Mouse (Mus musculus) intestine, embryonic 16.5 days (tissue): ENCODE data around the gene Slc8b1. TPM values are rescaled to one million over a fixed set of nuclear protein-coding genes. Genes with fewer than 3 reads are reported as not detected.
A peak's percentile ranks its signal among the peaks of the same experiment; 100 is the strongest.

Experiments
- ATAC-seq: fragments of 200-750 bp; cut with Nextera tagmentation; 2 replicates; pipeline ENCODE4 v1.8.0; 2017; ENCODE audit warnings: moderate TSS enrichment, moderate library complexity
- H3K27ac ChIP-seq: fragments of 300-500 bp; sonication (generic); 2 replicates; pipeline ENCODE4 v1.5.1; 2014; ENCODE audit warnings: mild to moderate bottlenecking, low read length
- H3K27me3 ChIP-seq: fragments of 300-500 bp; sonication (generic); replicated peaks from 2 replicates; pipeline ENCODE4 v1.6.1; 2014; ENCODE audit warnings: low read length, control low read depth, mixed read lengths; ENCODE audit not compliant: control insufficient read depth, insufficient read depth
- H3K36me3 ChIP-seq: fragments of 300-500 bp; sonication (generic); 2 replicates; pipeline ENCODE4 v1.6.1; 2014; ENCODE audit warnings: low read length, control low read depth; ENCODE audit not compliant: control insufficient read depth, insufficient read depth
- H3K4me1 ChIP-seq: fragments of 300-500 bp; sonication (generic); 2 replicates; pipeline ENCODE4 v1.6.1; 2014; ENCODE audit warnings: low read length, control low read depth, mixed read lengths; ENCODE audit not compliant: control insufficient read depth, insufficient read depth
- H3K4me2 ChIP-seq: fragments of 300-500 bp; sonication (generic); 2 replicates; pipeline ENCODE4 v1.6.1; 2014; ENCODE audit warnings: low read depth, low read length, control low read depth
- H3K4me3 ChIP-seq: fragments of 300-500 bp; sonication (generic); 2 replicates; pipeline ENCODE4 v1.5.1; 2014; ENCODE audit warnings: mild to moderate bottlenecking, low read length
- H3K9ac ChIP-seq: fragments of 300-500 bp; sonication (generic); 2 replicates; pipeline ENCODE4 v1.6.1; 2014; ENCODE audit warnings: low read depth, low read length
- H3K9me3 ChIP-seq: fragments of 300-500 bp; sonication (generic); 2 replicates; pipeline ENCODE4 v1.6.1; 2016; ENCODE audit warnings: low read length, control low read depth; ENCODE audit not compliant: control insufficient read depth
- WGBS: fragments of 180-500 bp; shearing (Covaris S2); extraction: QIAGEN DNeasy Blood & Tissue Kit; methylation state at CpG from one replicate; pipeline ENCODE4 v1.1.7; 2014; 5-methylcytosine and 5-hydroxymethylcytosine counted together
- polyA plus RNA-seq: library from polyadenylated mRNA; unstranded; fragments of >200 nt; fragmentation: Nextera tagmentation; extraction: Ambion mirVana; gene quantifications from 2 replicates; pipeline ENCODE4 v1.2.1, GENCODE M21; 2015

Slc8b1 gene
- 6.9 and 7.6 TPM in 2 replicates for polyA plus RNA-seq

DNA sequence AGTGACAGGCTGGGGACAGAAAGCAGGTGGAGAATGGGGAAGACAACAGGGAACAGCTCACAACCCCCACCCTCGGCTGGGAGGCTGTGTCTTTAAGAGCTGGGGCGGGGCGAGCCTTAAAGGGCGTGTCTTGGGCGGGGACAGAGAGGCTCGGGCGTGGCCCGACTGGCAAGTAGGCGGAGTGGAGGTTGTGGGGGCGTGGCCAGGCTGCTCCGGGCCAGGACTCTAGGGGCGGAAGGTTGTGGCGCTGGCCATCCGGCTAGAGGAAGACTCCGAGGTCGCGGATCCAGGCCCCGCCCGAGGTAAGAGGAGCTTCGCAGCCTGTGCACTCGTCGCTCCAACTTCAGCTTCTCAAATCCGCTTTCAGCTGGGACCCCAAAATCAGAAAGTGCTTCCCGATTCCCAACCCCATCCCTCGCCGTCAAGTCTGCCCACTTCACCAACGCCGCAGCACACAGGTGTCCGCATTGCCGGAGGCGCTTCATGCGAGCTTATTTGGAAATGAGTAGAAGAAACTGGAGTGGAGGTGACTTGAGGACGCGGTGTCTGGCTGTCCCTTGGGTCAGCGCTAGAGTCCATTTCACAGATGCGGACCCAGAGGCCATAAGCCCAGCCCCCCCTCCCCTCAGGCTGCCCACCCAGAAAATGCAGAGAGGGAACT, at the start of gene Slc8b1:
TSS of gene Slc8b1 (plus strand) at position 187 of the 661 bp plus-strand sequence.
- Histone ChIP-seq H3K4me2 (peak within 1 kb of the TSS; percentile 84), H3K4me3 (peak within 1 kb of the TSS; percentile 59), H3K27ac (no peak within 1 kb of the TSS; the same call in 1 of the 2 replicates), H3K27me3 (no peaks in the 10 kb centered on the region), H3K9me3 (no peaks in the 10 kb centered on the region), H3K36me3 (no peaks in the 10 kb centered on the region), H3K4me1 (peaks cover 39% of the 10 kb centered on the region), H3K9ac (peak within 1 kb of the TSS; percentile 65)
- WGBS: under 1% methylated on average over 36 of the region's 36 CpGs
- peak; percentile 88 for ATAC-seq

DNA sequence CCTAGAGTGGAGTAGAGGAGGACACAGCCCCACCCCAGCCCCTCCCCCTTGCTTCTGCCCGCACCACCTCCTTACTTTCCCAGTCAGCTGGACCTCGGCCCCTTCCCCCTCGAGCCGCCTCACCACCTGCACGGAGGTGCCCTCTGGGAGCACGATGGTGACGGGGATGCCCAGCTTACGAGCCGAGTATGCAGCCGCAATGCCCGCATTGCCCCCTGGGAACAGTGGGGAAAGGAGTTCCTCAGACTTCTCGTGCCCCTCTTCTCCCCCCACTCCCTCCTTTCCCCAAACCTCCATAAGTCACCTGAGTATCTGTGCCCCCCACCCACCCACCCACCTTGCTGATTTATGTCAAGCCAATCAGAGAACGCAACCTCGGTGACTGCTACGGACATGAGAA, 49.1 kb upstream of the Slc8b1 start:
- Histone ChIP-seq H3K27me3 (no peaks in the 10 kb centered on the region), H3K9ac (no peak overlapping the region), H3K9me3 (no peaks in the 10 kb centered on the region; the same call in 1 of the 2 replicates), H3K4me2 (no peak overlapping the region), H3K4me3 (no peak overlapping the region), H3K27ac (no peak overlapping the region), H3K36me3 (no peaks in the 10 kb centered on the region), H3K4me1 (no peaks in the 10 kb centered on the region)
- ATAC-seq: no peak
- WGBS: 73% methylated on average over 15 of the region's 15 CpGs

DNA sequence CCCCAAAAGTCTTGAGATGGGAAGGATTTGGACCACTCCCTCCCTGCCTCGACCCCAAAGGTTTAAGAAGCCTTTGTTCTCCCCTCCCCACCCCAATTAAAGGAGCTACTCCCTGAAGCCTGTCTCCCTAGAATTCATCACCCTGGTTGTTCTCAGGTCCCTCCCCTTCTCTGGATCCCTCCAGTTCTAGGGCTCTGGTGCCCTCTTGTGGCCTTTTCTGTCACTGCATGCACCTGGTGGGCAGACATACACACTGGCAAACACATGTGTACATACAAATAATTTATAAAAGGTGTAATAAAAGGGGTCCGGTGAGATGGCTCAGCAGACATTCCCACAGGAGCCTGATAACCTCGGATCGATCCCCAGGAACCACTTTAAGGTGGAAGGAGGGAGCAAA, 46.6 kb upstream of the Slc8b1 start:
- Histone ChIP-seq H3K4me2 (no peak overlapping the region), H3K4me3 (no peak overlapping the region), H3K27me3 (no peaks in the 10 kb centered on the region), H3K4me1 (no peaks in the 10 kb centered on the region), H3K36me3 (no peaks in the 10 kb centered on the region), H3K27ac (no peak overlapping the region), H3K9ac (no peak overlapping the region), H3K9me3 (no peaks in the 10 kb centered on the region; the same call in 1 of the 2 replicates)
- WGBS: 76% methylated on average over 4 of the region's 4 CpGs
- ATAC-seq: no peak

DNA sequence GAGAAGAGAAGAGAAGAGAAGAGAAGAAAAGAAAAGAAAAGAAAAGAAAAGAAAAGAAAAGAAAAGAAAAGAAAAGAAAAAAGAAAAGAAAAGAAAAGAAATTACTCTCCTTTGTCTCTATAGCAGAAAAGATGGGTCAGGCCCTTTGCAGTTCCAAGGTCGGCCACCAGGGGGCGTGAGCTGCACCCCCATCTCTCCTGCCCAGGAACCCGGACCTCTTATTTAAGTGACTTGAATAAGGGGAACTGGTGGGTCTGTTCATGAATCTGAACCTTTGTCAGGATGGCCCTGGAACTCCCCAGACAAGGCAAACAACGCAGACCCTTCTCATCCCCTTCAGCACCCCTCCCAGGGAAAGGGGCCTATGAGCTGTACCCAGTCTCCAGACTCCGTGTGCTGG, 45.9 kb upstream of the Slc8b1 start:
- ATAC-seq: no peak
- Histone ChIP-seq H3K36me3 (no peaks in the 10 kb centered on the region), H3K27ac (no peak overlapping the region), H3K9ac (no peak overlapping the region), H3K27me3 (no peaks in the 10 kb centered on the region), H3K9me3 (no peaks in the 10 kb centered on the region; the same call in 1 of the 2 replicates), H3K4me1 (no peaks in the 10 kb centered on the region), H3K4me3 (no peak overlapping the region), H3K4me2 (no peak overlapping the region)
- 43% methylated on average over 5 of the region's 5 CpGs for WGBS

DNA sequence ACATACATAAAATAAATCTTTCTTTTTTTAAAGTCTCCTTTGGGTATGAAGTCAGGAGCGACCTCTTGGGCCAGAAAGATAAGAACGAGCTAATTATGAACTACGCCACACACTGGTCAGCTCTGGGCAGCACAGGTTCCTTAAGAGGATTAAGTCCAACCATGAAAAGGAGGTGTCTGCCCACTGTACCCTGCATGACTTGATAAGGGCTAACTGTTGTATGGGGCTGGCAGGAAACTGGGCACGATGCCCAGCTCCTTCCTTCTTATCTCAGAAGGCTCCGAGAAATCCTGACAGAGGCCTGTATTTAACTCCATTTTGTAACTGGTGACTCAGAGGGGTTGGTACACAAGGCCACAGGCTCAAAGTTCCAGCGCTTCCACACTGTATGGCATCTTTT, 45.1 kb upstream of the Slc8b1 start:
- ATAC-seq: peak; percentile 59
- H3K9me3 ChIP-seq: no peaks in the 10 kb centered on the region; the same call in 1 of the 2 replicates
- H3K4me3 ChIP-seq: no peak overlapping the region
- H3K27me3 ChIP-seq: no peaks in the 10 kb centered on the region
- H3K4me2 ChIP-seq: no peak overlapping the region
- no peaks in the 10 kb centered on the region for H3K4me1 ChIP-seq
- no peak overlapping the region for H3K27ac ChIP-seq
- no peak overlapping the region for H3K9ac ChIP-seq
- H3K36me3 ChIP-seq: no peaks in the 10 kb centered on the region
- 72% methylated on average over 6 of the region's 6 CpGs for WGBS

DNA sequence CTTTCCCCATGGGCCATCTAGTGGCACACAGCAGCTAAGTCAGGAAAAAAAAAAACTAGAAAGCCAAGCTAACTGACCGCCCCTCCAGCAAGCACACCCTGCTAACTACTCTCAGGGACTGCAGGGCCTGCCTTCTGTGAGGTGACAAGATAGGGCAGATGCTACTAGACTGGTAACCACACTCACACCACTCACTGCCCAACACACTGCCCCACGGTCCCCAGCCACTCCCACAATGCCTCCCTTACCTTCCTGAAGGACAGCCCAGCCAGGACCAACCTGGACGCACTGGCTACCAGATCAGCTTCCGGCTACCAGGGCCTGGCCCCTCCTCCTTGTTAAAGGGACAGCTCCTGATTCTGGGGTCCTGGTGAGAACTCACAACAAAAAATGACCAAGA, 43.9 kb upstream of the Slc8b1 start:
- peak overlapping the region; percentile 44; the same call in 1 of the 2 replicates for H3K9ac ChIP-seq
- peak overlapping the region; percentile 37 for H3K4me3 ChIP-seq
- peaks cover 6% of the 10 kb centered on the region for H3K4me1 ChIP-seq
- peak overlapping the region; percentile 33 for H3K4me2 ChIP-seq
- H3K27ac ChIP-seq: no peak overlapping the region
- no peaks in the 10 kb centered on the region for H3K27me3 ChIP-seq
- H3K36me3 ChIP-seq: no peaks in the 10 kb centered on the region
- ATAC-seq: peak; percentile 62
- 4% methylated on average over 4 of the region's 4 CpGs for WGBS
- H3K9me3 ChIP-seq: no peaks in the 10 kb centered on the region; the same call in 1 of the 2 replicates

DNA sequence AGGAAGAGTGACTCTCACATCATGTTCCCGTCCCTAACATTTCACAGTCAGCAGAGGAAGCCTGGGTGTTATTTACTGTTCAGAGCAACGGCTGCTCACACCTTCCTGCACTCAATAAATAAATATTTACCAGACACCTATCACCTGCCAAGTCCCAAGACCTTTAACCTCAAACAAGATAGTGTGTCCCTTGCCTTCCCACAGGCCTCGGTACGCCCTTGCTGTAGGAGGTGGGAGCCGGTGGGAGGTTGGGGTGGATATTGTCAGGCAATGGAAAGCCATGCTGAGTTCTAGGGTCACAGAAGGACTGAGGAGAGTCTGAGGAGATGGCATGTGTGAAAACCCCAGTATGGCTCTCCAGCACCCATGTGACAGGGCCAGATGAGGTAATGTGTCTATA, 42.6 kb upstream of the Slc8b1 start:
- no peak overlapping the region for H3K9ac ChIP-seq
- peaks cover 6% of the 10 kb centered on the region for H3K4me1 ChIP-seq
- no peaks in the 10 kb centered on the region for H3K36me3 ChIP-seq
- H3K9me3 ChIP-seq: no peaks in the 10 kb centered on the region; the same call in 1 of the 2 replicates
- no peak overlapping the region for H3K4me3 ChIP-seq
- no peaks in the 10 kb centered on the region for H3K27me3 ChIP-seq
- H3K27ac ChIP-seq: no peak overlapping the region
- H3K4me2 ChIP-seq: no peak overlapping the region
- 58% methylated on average over 5 of the region's 5 CpGs for WGBS
- ATAC-seq: peak; percentile 37; the same call in 1 of the 2 replicates

DNA sequence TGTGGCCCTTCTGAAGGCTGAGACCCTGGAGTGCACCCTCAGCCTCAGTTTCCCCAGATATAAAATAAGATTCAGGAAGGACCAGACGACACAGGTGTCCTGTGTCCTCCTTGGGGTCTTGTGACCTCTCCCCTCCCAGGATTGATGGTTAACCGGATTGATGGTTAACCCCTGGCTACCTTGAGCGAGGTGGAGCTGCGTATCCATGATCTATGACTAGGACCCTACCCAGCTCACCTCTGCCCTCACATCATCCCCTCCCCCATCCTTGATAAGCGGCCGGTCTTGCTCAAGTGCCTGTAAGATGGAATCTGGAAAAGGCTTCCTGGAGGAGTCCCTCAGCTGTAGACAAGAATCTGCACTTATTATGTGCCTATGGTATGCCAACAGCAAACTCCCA, 42.1 kb upstream of the Slc8b1 start:
- Histone ChIP-seq H3K4me2 (no peak overlapping the region), H3K27ac (no peak overlapping the region), H3K9me3 (no peaks in the 10 kb centered on the region; the same call in 1 of the 2 replicates), H3K36me3 (no peaks in the 10 kb centered on the region), H3K4me1 (peaks cover 6% of the 10 kb centered on the region), H3K9ac (no peak overlapping the region), H3K27me3 (no peaks in the 10 kb centered on the region), H3K4me3 (no peak overlapping the region)
- WGBS: 66% methylated on average over 6 of the region's 6 CpGs
- ATAC-seq: no peak

DNA sequence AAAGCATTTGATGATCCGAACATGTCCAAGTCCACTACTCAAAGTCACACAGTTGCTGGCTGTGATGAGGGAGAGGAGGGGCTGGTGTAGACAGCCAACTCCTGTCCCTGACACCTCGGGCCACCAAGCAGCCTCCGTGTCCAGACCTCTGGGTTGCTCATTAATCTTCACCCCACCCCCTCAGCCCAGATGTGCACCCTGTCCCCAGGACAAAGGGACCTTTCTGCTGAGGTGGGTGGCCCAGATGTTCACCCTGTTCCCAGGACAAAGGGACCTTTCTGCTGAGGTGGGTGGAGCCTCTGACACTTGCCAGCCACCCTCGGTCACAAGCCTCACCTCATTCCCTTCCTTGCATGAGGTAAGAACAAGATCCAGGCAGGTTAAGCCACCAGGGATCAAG, 39.4 kb upstream of the Slc8b1 start:
- 40% methylated on average over 4 of the region's 4 CpGs for WGBS
- no peaks in the 10 kb centered on the region for H3K36me3 ChIP-seq
- H3K27ac ChIP-seq: no peak overlapping the region
- H3K9ac ChIP-seq: no peak overlapping the region
- no peak overlapping the region for H3K4me2 ChIP-seq
- H3K9me3 ChIP-seq: no peaks in the 10 kb centered on the region
- H3K27me3 ChIP-seq: no peaks in the 10 kb centered on the region; the same call in 1 of the 2 replicates
- H3K4me3 ChIP-seq: no peak overlapping the region
- H3K4me1 ChIP-seq: peaks cover 9% of the 10 kb centered on the region
- peak; percentile 47 for ATAC-seq
